Mouse (Mus musculus) lung, postnatal 0 days (tissue): Measurements from ENCODE around the gene Itpkc.

Experiments
- CTCF ChIP-seq: IDR thresholded peaks from 2 replicates; pipeline ENCODE4 v1.5.1; 2016; ENCODE audit warnings: antibody characterized with exemption, mild to moderate bottlenecking
- EP300 ChIP-seq: IDR thresholded peaks from 2 replicates; pipeline ENCODE4 v1.6.1; 2016; ENCODE audit warnings: antibody characterized with exemption, mild to moderate bottlenecking, control low read depth

DNA sequence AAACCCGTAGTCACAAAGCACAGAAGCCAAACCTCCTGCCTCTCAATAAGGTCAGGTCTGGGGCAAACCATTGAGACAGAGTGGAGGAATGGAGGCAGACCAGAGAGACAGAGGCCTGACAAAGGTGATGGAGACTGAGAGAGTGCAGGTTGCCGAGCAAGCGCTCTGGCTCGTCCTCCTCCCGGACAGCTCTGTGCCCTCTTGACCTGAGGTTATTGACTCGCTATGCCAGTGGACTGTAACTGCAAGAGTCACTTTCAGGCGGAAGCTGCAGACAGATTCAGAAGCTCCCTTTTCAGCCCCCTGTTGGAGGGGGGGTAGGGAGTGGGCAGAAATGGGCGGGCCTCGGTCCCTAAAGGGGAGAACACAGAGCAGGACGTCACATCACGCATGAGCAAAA, 8.5 kb downstream of the Itpkc start:
- TF ChIP-seq CTCF: no peak
- TF ChIP-seq EP300: no peak
